Mouse (Mus musculus) thymus, postnatal 36 days (tissue): Measurements from ENCODE around the gene Reep6.

Experiments used
- DNase-seq, 2 experiments: peaks; one replicate each; pipeline ENCODE4 v3.0.0; 2022; ENCODE audit warnings: mixed read lengths in 2 of 2

Gene Reep6

DNA sequence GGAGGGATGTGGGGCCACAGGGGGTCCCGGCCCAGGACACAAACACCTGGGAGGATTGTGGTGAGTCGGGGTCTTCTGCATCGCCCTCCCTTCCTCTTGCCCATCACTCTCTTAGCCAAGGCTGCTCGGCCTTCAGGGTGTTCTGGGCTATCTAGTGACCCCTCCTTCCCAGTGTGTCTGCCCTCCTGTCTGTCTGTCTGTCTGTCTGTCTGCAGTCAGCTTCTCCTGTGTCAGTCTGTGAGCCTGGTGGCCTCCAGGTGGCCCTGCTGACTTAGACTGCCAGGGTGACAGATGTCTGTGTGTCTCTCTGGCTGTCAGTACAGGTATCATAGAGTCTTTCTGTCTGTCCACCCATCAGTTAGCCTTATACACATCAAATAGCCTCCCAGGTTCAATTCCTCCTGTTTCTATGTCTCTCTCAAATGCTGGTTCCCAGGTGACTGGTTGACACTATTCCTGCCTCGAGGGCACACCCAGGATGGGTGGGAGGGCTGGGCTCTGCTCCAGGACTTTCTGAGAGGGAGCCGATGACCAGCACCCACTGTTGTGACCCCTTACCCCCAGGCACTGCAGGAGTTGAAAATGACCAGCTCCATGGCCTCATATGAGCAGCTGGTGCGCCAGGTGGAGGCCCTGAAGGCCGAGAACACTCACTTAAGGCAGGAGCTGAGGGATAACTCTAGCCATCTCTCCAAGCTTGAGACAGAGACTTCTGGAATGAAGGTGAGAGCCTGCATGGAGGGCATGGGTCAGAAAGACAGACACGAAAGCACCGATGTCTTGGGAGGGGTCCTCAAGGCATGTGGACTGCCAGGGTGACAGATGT, 28.3 kb upstream of the Reep6 start:
- DNase-seq = no peak

- no peak for DNase-seq
Observed at GRCm38 (mm10) chr10:80302082-80302355, 27.7 kb upstream of the Reep6 start.

- DNase-seq = no peak
Observed at GRCm38 (mm10) chr10:80302471-80302881, 27.3 kb upstream of the Reep6 start.

DNA sequence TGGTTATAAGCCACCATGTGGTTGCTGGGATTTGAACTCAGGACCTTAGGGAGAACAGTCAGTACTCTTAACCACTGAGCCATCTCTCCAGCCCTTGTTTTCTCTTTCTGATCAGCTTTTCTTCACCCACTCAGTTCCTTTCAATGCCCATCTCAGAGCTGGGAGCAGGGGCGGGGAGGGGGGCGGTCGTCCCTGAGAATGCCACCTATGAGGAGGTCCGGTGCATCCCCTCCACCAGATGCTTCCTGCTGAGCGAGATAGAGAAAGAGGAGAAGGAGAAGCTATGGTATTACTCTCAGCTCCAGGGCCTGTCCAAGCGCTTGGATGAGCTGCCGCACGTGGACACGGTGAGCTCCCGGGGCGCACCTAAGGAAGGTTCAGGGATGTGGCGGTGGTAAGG, 25.3 kb upstream of the Reep6 start:
- no peak for DNase-seq

GRCm38 (mm10) chr10:80304862-80305261, 24.9 kb upstream of the Reep6 start:
- peak; percentile 48 to 54 for DNase-seq

DNA sequence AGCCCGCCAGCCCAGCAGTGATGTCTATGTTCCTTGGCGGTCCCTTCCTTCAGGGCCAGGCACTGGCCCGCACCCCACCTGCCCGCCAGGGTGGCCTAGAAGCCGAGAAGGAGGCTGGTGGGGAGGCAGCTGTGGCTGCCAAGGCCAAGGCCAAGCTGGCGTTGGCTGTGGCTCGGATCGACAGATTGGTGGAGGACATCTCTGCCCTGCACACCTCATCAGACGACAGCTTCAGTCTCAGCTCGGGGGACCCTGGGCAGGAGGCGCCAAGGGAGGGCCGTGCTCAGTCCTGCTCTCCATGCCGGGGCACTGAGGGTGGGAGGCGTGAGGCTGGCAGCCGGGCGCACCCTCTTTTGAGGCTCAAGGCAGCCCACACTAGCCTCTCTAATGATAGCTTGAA, 18.2 kb upstream of the Reep6 start:
- no peak for DNase-seq

- no peak for DNase-seq
Observed at GRCm38 (mm10) chr10:80312586-80313504, 16.9 kb upstream of the Reep6 start.

GRCm38 (mm10) chr10:80313627-80314201, 16.0 kb upstream of the Reep6 start:
- DNase-seq = no peak

DNA sequence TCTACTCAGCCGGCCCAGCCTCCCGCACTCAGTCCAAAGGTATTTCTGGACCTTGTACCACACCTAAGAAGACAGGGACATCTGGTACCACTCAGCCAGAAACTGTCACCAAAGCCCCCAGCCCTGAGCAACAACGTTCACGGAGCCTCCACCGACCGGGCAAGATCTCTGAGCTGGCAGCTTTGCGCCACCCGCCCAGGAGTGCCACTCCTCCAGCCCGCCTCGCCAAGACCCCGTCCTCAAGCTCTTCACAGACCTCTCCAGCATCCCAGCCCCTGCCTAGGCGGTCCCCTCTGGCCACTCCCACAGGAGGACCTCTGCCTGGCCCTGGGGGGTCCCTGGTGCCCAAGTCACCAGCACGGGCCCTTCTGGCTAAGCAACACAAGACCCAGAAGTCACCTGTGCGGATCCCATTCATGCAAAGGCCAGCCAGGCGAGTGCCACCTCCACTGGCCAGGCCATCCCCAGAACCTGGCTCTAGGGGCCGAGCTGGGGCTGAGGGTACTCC, 15.2 kb upstream of the Reep6 start:
- DNase-seq = peak in 1 of 2 experiments; percentile 14

DNA sequence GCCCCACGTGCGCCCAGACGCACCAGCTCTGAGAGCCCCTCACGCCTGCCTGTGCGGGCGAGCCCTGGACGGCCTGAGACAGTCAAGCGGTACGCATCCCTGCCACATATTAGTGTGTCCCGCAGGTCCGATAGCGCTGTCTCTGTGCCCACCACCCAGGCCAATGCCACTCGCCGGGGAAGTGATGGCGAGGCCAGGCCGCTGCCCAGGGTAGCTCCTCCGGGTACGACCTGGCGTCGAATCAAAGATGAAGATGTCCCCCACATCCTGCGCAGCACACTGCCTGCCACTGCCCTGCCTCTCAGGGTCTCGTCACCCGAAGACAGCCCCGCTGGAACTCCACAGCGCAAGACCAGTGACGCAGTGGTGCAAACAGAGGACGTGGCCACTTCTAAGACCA, 14.4 kb upstream of the Reep6 start:
- DNase-seq = no peak

DNA sequence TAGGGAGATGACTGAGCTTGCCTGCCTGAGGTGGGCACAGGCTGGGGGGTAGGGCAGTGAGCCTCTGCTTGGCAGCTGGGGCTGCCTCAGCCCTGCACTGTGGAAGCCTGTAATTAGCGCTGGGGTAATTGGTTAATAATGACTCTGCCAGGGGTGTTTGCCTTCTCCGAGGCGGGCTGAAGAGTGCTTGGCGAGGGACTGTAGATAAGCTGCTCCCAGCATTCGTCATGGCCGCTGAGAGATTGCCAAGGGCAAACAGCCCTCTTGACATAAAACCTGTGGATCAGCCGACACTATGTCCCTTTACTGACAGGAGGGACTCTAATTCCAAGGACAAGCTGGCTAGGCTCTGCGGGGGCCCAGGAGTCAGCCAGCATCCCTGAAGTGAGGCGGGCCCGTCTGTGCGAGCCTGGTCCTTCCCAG, 13.4 kb upstream of the Reep6 start:
- no peak for DNase-seq

GRCm38 (mm10) chr10:80317011-80317410, 12.7 kb upstream of the Reep6 start:
- no peak for DNase-seq

- peak; percentile 88 to 90 for DNase-seq
Observed at GRCm38 (mm10) chr10:80320340-80320760, 9.4 kb upstream of the Reep6 start, which contains the start of gene 2310011J03Rik. 2310011J03Rik (minus strand) TSS chr10:80320537.

DNA sequence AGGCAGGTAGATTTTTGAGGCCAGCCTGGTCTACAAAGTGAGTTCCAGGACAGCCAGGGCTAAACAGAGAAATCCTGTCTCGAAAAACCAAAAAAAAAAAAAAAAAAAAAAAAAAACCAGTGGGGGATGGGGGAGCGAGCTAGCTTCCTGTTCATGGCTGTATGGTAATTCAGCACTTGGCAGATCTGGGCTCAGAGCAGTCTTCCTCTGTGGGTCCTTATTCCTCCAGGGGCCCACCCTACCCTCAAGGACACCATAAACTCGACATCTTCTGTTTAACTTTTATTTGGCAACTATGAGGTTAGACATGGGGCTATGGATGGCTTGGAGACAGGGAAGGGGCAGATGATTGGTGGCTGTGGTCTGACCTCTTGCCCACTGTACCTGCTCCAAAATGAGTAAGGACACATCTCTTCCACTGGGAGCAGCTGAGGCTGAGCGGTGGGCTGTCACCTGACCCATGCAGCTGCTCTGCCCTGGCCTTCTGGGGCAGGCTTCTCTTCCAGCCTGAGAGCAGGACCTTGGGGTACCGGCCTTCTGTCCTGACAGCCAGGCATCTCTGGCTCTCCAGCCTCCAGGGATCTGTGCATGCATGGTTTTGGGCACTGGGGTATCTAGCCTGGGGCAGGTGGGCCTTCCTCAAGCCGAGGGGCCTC, 8.6 kb upstream of the Reep6 start:
- no peak for DNase-seq

- peak in 1 of 2 experiments; percentile 23 for DNase-seq
Observed at GRCm38 (mm10) chr10:80321670-80322581, 7.8 kb upstream of the Reep6 start.

GRCm38 (mm10) chr10:80322811-80323211, 6.9 kb upstream of the Reep6 start:
- peak in 1 of 2 experiments; percentile 47 for DNase-seq

- peak; percentile 58 to 68 for DNase-seq
Observed at GRCm38 (mm10) chr10:80323261-80324119, 6.3 kb upstream of the Reep6 start.

DNA sequence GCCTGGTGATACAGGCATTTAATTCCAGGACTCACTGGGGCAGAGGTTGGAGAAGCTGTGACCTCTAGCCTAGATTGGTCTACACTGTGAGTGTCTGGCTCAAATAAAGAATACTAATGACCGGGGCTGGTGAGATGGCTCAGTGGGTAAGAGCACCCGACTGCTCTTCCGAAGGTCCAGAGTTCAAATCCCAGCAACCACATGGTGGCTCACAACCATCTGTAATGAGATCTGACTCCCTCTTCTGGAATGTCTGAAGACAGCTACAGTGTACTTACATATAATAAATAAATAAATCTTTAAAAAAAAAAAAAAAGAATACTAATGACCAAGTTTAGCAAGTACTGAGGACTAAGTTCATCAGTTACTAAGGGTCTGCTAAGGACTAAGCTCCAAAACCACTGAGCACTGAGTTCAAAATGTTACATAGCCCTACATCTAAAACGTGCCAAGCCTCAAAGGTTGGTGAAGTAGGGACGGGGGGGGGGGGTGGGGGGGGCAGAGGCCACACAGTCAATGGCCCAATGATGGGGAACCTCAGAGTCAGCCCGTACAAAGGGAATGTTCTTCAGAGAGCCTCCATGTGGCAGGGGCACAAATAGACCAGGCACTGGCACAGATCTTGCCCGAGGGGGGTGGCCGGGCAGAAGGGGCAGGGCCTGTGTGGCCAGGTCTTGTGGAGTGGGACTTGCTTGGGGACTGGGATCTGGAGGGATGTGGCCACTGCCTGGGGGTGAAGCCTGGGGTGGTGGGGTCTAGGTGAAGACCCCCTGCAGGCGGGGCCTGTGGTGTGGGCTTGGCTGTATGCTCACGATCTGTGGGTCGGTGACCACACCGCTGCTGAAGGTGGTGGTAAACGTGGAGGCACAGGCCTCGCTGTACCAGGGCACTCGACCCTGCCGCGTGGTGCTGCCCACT, 5.4 kb upstream of the Reep6 start:
- no peak for DNase-seq

DNA sequence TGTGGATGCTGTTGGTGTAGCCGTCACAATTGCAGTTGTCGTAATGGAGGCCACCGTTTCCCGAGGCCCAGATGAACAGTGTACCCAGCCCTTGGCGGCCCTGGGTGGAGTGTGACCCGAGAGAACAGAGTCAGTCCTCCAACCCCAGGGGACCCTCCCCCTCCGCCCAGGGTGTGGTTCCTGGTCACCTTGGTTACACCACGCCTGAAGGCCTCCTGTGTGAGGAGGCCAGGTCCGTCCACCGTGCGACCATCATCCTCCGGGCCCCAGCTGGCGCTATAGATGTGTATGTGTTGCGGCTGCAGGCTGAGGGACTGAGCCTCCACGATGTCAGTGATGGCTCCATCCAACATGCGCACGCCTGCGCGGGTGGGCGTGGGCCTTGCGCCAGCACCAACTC, 4.7 kb upstream of the Reep6 start:
- DNase-seq = peak in 1 of 2 experiments; percentile 19
